Mouse (Mus musculus) forelimb bud, embryonic 11.5 days (tissue): Measurements from ENCODE around the gene Ppef2.

Experiments used
- DNase-seq: peaks from one replicate; pipeline ENCODE4 v3.0.0-alpha.2; 2012; ENCODE audit warnings: low read depth, low spot score

The Ppef2 gene

DNA sequence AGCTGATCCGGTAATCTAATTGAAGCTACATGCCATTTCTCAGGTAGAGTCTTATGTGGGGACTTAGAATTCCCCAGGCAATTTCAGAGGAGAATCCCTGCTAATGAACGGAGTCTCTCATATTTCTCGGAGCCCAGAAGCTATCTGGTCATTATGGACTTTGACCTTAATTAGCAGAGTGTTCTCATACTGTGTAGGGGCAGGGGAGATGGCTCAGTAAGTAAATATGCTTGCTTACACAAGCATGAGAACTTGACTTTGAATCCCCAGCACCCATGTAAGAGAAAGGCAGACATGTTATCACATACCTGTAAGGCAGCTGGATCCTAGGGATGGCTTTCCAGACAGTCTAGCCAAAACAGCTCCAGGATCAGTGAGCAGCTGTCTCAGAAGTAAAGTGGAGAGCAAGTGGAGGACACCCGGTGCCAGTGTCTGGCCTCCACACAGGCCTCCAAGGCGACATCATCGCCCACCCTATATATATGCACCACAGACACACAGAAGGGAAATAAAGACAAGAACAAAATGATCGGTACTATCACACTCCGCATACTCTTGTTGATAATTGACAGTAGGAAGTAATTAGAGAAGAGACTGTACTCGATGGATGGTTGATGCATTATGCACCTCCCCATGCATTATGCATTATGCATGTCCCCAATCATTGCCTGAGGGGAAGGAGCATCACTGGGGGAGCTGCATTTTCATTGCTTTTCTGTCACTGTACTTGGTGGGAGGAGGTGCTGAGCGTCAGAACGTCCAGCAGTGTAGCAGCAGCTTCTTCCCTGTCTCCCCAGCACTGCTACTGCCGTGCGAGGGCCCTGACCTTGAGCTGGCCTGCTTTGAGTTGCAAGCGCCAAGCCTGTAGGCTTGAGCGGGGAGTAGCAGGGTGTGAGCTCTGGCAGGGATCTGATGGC is 58.9 kb downstream of the Ppef2 start:
- DNase-seq: no peak

DNA sequence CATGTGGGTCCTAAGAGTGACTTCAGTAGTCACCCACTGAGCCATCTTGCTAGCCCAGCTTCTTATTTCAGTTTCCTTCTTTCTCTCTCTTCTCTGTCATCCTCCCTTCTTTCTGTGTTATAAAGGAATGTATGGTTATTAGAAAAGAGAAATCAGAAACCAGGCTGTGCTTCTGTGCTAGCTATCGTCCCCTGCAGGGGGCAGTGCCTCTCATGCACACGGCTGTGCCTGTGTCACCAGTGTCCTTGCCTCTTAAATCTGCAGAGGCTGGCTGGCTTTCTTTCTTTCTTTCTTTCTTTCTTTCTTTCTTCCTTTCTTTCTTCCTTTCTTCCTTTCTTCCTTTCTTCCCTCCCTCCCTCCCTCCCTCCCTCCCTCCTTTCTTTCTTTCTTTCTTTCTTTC is 60.4 kb downstream of the Ppef2 start:
- DNase-seq: peak; percentile 18

GRCm38 (mm10) chr5:92188881-92189483 is 67.1 kb downstream of the Ppef2 start:
- no peak for DNase-seq

GRCm38 (mm10) chr5:92183071-92183830 is 72.8 kb downstream of the Ppef2 start:
- DNase-seq: no peak
